ENCODE assay signal across 24 mouse cellular contexts in the genomic region with DNA sequence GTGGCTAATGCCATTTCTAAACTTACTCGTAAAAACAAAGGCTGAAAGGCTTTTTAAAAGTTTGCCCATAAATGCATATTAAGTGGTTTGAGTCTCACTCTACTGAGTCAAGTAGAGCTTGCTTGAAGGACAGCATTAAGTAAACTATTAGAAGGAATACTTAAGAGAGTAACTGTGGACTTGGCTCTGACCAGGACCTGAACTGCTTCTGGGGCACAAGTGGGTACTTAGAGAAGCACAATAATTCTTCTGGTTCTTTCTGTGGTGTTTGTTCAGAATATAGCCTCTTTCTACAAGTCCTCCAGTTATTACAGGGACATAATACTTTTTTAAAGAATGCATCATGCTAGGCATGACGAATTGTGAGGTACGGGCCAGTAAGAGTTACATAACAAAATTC.
"Had no signal": no experiment of that assay in that cellular context is flagged by ENCODE, and none has a peak within 500 bp of the region (broad histone marks: within the 10 kb centered on the region; RNA-seq: fewer than 3 reads in every experiment).

No protein-coding gene starts in this region.

- H3K27ac ChIP-seq: heart, adult 2 months; heart, embryonic 13.5 days; heart, embryonic 15.5 days; hindbrain, embryonic 13.5 days; hindbrain, embryonic 15.5 days; hindbrain, postnatal 0 days; kidney, embryonic 15.5 days; kidney, postnatal 0 days; limb, embryonic 13.5 days; limb, embryonic 15.5 days had no signal

- ATAC-seq: forebrain, postnatal 0 days; hindbrain, postnatal 0 days; intestine, embryonic 16.5 days had no signal

- H3K9me3 ChIP-seq: heart, embryonic 13.5 days; heart, embryonic 15.5 days; hindbrain, embryonic 13.5 days; hindbrain, embryonic 15.5 days; kidney, embryonic 15.5 days; limb, embryonic 13.5 days; limb, embryonic 15.5 days had no signal

- H3K4me2 ChIP-seq: heart, embryonic 11.5 days; heart, embryonic 13.5 days; heart, embryonic 15.5 days; hindbrain, embryonic 13.5 days; hindbrain, embryonic 15.5 days; kidney, embryonic 15.5 days; limb, embryonic 13.5 days; limb, embryonic 15.5 days had no signal

- DNase-seq: forebrain, postnatal 0 days; gastrocnemius, postnatal 14 days; gastrocnemius, postnatal 36 days; heart, adult 2 months; heart, postnatal 14 days; heart, postnatal 36 days; kidney, adult 18-20 months; kidney, adult 9 months; kidney, postnatal 14 days; kidney, postnatal 36 days; layer of hippocampus, adult 9-11 months; layer of hippocampus, postnatal 36 days; left cerebral cortex, postnatal 4 days had no signal

- H3K9ac ChIP-seq: forebrain, postnatal 0 days; heart, embryonic 13.5 days; heart, embryonic 15.5 days; hindbrain, embryonic 15.5 days; kidney, embryonic 15.5 days; limb, embryonic 13.5 days; limb, embryonic 15.5 days had no signal

- H3K36me3 ChIP-seq: hindbrain, embryonic 15.5 days; limb, embryonic 13.5 days had no signal

- H3K4me3 ChIP-seq: heart, adult 2 months; heart, embryonic 13.5 days; heart, embryonic 15.5 days; hindbrain, embryonic 13.5 days; hindbrain, embryonic 15.5 days; kidney, embryonic 15.5 days; limb, embryonic 13.5 days; limb, embryonic 15.5 days had no signal

- H3K27me3 ChIP-seq: heart, embryonic 13.5 days; heart, embryonic 15.5 days; hindbrain, embryonic 13.5 days; hindbrain, embryonic 15.5 days; kidney, embryonic 15.5 days; limb, embryonic 13.5 days; limb, embryonic 15.5 days had no signal
